Mouse (Mus musculus) forelimb bud, embryonic 11.5 days (tissue): ENCODE results near the gene Upf3b.
"Not testable (repeated sequence)": the region's sequence is repeated elsewhere in the genome, so short reads cannot be mapped to it uniquely, and the experiment has no call there.

Source experiments
- DNase-seq: peaks from one replicate; pipeline ENCODE4 v3.0.0-alpha.2; 2012; ENCODE audit warnings: low read depth, low spot score

Gene Upf3b

DNA sequence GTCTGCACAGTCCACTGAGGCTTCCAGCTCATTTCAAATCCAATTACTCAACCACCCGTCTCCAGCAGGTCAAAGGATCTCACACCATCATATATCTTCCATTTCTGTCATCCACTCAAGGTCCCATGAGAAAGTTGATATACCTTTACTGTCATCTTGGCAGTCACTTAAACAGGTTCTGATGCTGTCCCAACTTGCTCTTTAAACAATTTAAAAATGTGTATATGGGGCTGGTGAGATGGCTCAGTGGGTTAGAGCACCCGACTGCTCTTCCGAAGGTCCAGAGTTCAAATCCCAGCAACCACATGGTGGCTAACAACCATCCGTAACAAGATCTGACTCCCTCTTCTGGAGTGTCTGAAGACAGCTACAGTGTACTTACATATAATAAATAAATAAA, 29.8 kb downstream of the Upf3b start:
- not testable (repeated sequence) for DNase-seq

DNA sequence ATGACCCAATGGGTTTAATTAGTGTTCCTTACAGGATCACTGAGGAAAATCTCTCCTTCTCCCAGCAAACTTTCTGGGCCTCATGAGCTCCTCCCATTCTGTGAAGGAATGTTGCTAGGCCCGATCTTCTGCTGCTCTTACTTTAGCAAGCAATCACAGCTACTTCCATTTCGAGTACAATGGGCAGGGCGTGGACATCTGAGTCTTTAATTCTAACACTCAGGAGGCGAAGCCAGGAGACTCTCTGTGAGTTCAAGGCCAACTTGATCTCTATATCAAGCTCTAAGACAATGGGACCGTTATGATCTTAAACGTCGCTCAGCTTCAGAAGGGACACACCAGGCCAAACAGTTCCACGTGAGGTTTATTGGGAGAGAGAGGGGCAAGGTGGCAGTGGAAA, 33.5 kb downstream of the Upf3b start:
- no peak for DNase-seq

DNA sequence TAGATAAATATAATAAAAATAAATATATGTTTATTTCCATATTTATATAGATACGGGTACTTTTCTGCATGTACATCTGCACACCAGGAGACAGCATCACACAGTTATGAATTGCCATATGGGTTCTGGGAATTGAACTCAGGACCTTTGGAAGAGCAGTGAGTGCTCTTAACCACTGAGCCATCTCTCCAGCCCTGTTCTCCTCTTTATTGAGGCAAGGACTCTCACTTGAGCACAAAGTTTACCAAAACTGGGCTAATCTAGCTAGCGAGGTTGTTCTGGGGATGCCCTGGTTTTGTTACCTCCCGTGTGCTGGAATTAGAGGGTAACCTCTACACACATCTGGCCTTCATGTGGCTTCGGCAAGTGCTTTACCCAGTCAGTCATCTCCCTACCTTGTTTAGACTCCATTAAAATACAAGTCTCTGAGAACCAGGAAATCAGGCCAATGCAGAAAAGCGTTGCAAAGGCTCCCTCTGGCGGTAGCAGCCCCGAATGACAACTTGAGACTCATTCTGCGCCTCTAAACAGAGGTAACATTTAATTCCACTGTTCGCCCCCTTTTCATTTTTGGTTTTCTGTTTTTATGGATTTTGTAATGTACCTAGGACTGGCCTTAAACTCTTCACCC, 35.7 kb downstream of the Upf3b start:
- peak; percentile 58 for DNase-seq

DNA sequence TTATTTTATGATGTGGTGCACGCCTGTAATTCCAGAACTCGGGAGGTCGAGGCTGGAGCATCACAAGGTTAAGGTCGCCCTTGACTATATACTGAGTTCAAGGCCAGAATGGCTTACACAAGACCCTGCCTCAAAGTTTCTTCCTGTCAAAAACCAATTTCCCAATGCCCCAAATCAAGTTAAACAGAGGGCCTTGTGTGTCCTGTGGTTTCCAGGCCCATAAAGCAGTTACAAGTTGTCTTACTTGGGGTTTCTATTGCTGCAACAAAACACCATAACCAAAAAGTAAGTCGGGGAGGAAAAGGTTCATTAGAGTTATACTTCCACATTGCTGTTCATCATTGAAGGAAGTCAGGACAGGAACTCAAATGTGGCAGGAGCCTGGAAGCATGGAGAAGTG, 41.4 kb downstream of the Upf3b start:
- DNase-seq = no peak

DNA sequence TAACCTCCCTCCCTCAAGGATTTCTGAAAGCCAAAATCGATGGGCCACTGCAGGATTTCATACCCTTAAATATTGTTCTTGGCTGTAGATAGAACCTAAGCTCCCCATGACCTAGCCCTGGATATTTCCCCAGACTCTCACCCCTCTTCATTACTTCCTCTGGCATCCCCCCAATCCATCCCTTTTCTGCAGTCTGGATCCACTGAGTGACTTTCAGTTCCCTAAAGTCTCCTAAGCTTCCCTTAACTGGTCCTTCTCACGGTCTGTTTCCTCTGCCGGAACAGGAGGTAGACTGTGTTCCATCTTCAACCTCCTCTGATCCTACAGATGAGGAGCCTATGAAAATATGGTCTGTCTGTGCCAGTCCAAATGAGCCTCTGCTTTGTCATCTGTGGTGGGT, 42.8 kb downstream of the Upf3b start:
- DNase-seq = no peak

DNA sequence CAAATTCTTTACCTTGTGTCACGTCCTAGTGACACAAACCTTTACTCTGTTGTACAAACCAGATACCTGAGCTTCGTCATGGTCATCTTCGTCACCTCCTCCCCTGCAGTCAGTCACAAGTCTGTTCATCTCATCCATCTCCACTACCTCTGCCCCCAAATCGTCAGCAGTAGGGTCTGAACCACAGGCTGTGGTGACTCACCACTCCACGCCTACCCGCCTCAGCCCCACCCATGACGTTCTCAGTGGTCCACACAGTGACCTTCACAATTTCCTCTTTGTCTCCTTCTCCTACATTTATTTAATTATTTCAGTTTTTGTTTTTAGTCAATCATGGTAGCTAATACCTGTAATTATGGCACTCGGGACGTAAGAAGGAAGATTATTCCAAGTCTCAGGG, 46.2 kb downstream of the Upf3b start:
- no peak for DNase-seq

DNA sequence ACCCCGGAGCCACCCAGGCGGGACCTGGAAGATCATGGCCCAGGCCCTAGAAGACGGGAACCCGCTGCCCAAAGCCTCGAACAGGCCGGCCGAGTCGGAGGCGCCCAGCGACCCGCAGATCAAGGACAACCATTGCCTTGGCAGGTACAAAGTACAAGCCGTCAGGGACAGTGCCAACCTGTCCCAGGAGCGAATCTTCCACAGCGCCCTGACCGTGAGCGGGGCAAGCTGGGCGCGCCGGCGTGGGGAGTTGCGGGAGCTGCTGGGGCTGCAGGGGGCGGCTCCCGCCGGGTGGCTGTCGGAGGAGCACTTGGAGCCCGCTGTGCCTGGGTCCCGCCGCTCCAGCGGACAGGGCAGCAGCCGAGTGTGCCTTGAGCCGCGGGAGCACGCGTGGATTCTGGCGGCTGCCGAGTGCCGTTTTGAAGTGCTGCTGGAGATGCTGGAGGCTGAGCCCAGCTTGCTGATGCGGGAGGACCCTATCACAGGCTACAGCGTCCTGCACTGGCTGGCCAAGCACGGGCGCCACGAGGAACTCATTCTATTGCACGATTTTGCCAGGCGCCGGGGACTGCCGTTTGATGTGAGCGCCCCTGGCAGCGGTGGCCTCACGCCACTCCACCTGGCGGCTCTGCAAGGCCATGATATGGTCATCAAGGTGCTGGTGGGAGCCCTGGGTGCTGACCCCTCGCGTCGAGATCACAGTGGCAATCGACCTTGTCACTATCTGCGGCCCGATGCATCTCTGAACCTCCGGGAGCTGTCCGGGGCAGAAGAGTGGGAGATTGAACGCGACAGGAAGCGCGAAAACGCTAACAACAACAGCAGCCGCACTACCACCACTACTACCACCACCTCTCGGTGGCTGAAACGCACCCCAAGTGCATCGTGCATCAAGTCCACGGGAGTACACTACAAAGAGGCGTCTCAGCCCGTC, 61.0 kb downstream of the Upf3b start:
- DNase-seq = no peak

DNA sequence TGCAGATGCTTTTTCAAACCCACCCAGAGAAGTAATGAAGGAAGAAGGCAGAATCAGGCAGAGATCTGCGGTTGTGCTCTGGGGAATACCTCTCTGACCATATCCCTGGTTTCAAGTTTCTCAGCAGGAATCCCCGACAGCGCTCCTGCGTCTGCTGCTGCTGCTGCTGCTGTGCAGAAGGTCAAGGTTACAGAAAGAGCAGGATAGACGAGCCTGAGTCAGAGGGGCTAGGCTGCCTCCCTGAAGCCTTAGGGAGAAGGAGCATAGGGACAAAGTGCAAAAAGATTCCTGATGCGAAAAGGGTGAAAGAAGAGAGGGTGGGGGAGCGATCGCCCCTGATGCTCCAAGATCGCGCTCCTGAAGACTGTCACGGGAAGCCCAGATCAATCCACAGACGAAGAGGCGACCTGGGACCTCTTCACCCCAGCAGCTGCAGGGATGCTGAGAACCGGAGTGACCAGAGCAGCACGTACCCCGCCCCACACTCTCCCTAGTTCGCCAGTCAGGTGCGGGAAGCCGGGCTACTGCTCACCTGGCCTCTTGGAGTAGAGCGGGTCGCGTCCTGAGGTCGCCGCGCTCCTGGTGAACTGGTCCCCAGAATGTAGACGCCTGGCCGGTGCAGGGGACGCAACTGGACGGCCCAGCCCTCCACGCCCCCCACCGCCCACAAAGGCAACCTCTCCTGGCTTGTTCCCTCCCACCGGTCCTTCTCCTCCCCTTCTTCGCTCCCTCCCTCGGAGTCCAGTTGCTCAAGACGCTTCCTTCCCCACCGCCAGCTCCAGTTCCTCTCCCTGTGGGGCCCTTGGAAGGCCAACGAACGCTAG, 61.8 kb downstream of the Upf3b start, which contains the start of gene Sowahd:
Sowahd (plus strand) TSS at position 780 of the 824 bp plus-strand sequence.
- no peak for DNase-seq

DNA sequence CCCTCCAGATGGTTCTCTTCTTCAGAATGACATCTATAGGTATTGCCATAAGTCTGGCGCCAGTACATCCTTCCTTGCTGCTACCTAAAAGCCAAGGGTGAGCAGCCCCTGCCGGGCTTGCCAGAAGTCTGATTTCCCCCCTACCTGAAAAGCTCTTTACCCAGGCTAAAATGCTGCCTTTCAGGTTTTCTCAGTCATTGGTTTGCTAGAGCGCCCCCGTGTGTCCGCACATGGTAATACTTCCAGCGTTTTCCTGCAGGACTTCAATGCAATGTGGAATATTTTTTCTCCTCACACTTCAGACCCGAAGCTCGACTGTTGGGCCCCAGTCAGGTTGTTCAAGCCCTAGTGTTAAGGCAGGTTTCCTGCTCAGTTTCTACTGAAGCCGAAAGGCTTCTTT, 67.4 kb downstream of the Upf3b start:
- DNase-seq = peak; percentile 52
